Comparison of ENCODE assay signal across 15 mouse cellular contexts in the genomic region with DNA sequence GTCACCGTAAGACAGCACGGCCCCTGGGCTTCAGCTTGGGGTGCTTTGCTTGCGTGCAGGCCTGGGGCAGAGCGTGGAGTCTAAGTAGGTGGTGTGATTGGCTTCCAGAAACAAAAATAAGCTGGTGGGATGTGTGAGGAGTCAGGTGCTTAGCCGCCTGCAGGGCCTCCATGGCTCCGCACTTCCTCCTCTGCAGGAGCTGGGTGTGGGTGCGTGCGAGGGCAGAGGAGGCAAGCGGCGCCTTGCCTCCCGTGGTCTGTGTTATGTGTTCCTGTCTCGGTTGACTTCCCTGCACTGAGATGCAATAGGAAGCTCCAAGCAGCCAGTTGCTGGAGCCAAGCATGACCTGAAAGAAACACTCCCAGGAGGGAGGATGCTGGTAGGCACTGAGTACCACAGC. TPM values are rescaled to one million over a fixed set of nuclear protein-coding genes. Genes with fewer than 3 reads are reported as not detected.
DNase-seq lines count a peak whose midpoint lies in the region; ATAC-seq lines count a peak whose summit lies in the region.
"Had no signal": no experiment of that assay in that cellular context is flagged by ENCODE, and none has a peak within 500 bp of the region (broad histone marks: within the 10 kb centered on the region; RNA-seq: fewer than 3 reads in every experiment).

No protein-coding gene starts in this region.

- H3K4me1 ChIP-seq in kidney, embryonic 14.5 days (ENCODE audit: control insufficient read depth, insufficient read depth, low read length) = no peaks in the 10 kb centered on the region; the same call in 1 of the 2 replicates

- no peak overlapping the region for H3K4me3 ChIP-seq in kidney, embryonic 14.5 days (ENCODE audit: low read length)
- H3K4me3 ChIP-seq in macrophage (ENCODE audit: inconsistent target) = no peak overlapping the region
- H3K4me3 ChIP-seq: embryonic facial prominence, embryonic 10.5 days; heart, embryonic 13.5 days; hindbrain, embryonic 10.5 days; limb, embryonic 10.5 days; liver, embryonic 15.5 days had no signal

- H3K9ac ChIP-seq in kidney, embryonic 14.5 days (ENCODE audit: low read depth, low read length) = no peak overlapping the region
- H3K9ac ChIP-seq: heart, embryonic 13.5 days; liver, embryonic 15.5 days had no signal

- H3K4me2 ChIP-seq in kidney, embryonic 14.5 days (replicated peaks; ENCODE audit: low read depth, low read length) = no peak overlapping the region
- H3K4me2 ChIP-seq: heart, embryonic 13.5 days; liver, embryonic 15.5 days had no signal

- H3K27me3 ChIP-seq in kidney, embryonic 14.5 days (ENCODE audit: control insufficient read depth, insufficient read depth, low read length) = no peaks in the 10 kb centered on the region; the same call in 1 of the 2 replicates

- no peak overlapping the region for H3K27ac ChIP-seq in kidney, embryonic 14.5 days (ENCODE audit: low read depth, low read length)
- peak overlapping the region; percentile 33 for H3K27ac ChIP-seq in macrophage
- H3K27ac ChIP-seq: embryonic facial prominence, embryonic 10.5 days; heart, embryonic 13.5 days; hindbrain, embryonic 10.5 days; limb, embryonic 10.5 days; liver, embryonic 15.5 days had no signal

- peak; percentile 32 to 58 for DNase-seq in kidney, postnatal 4 days
- peak; percentile 50 to 70 for DNase-seq in right cerebral cortex, adult 2 months (ENCODE audit: low spot score in 2 of 2)
- no peak for DNase-seq in right cerebral cortex, postnatal 14 days
- no peak for DNase-seq in gastrocnemius, adult 8-10 months (ENCODE audit: low spot score in 2 of 2)
- DNase-seq: cerebellum, adult 9-11 months; gastrocnemius, postnatal 10 days had no signal

- no peaks in the 10 kb centered on the region for H3K9me3 ChIP-seq in kidney, embryonic 14.5 days (ENCODE audit: control insufficient read depth, low read length)
- H3K9me3 ChIP-seq: heart, embryonic 13.5 days; hindbrain, embryonic 10.5 days; liver, embryonic 15.5 days had no signal

- WGBS in kidney, embryonic 14.5 days = 61% methylated on average over 12 of the region's 12 CpGs
- 34% methylated on average over 11 of the region's 12 CpGs for WGBS in macrophage (ENCODE audit: missing documents)

- H3K79me2 ChIP-seq in macrophage (ENCODE audit: inconsistent target) = peaks cover 18% of the 10 kb centered on the region; the same call in 1 of the 2 replicates

- no peak for ATAC-seq in kidney, embryonic 14.5 days (ENCODE audit: low FRiP score, low TSS enrichment)
- ATAC-seq in erythroblast, adult 5-6 weeks (replicated peaks; ENCODE audit: low FRiP score, poor library complexity, severe bottlenecking) = no peak
- ATAC-seq: intestine, embryonic 16.5 days had no signal

- no peaks in the 10 kb centered on the region for H3K36me3 ChIP-seq in kidney, embryonic 14.5 days (ENCODE audit: control insufficient read depth, insufficient read depth, low read length)
- no peaks in the 10 kb centered on the region for H3K36me3 ChIP-seq in macrophage (ENCODE audit: inconsistent target)
- H3K36me3 ChIP-seq: embryonic facial prominence, embryonic 10.5 days; heart, embryonic 13.5 days; hindbrain, embryonic 10.5 days; limb, embryonic 10.5 days; liver, embryonic 15.5 days had no signal

RNA-seq across cellular contexts. Expression of gene Amz1, which starts 15.9 kb away (rescaled TPM):
- polyA plus RNA-seq in kidney, embryonic 14.5 days (2014; fragmentation: Nextera tagmentation; extraction: Ambion mirVana) = 1.1 and 1.5 TPM in 2 replicates
- total RNA-seq in macrophage (2018; cell fraction: chromatin; rRNA removed) = 100 to 1,000 TPM in 3 of 26 experiments, 10 to 100 TPM in 18, 1 to 10 TPM in 5; 7.1 to 116 (median 24.0) TPM
- 10 to 100 TPM in 13 of 26 experiments, 1 to 10 TPM in 13; 2.6 to 36.5 (median 11.7) TPM for total RNA-seq in macrophage (2018; cell fraction: cytosol; rRNA removed)
- 100 to 1,000 TPM in 2 of 26 experiments, 10 to 100 TPM in 18, 1 to 10 TPM in 6; 5.8 to 126 (median 25.2) TPM for total RNA-seq in macrophage (2018; cell fraction: nucleus; rRNA removed)
- 10.9 to 24.7 TPM (median 13.4 TPM) in 3 replicates for polyA plus RNA-seq in macrophage (2018)
- under 1 TPM in 3 of 4 experiments, not detected in 1; 0.12 to 0.18 (median 0.17) TPM for total RNA-seq in gastrocnemius, adult 8-10 months (2022)
- total RNA-seq in erythroblast, adult 5-6 weeks (2015; ENCODE audit: low replicate concordance) = 0.38 and 6.1 TPM in 2 replicates
- total RNA-seq in erythroblast, adult 5-6 weeks (2017; ENCODE audit: low replicate concordance) = 0.28 and 1.3 TPM in 2 replicates

RNA-seq across cellular contexts. Expression of gene Brat1, which starts 35.0 kb away (rescaled TPM):
- 12.0 and 14.6 TPM in 2 replicates for polyA plus RNA-seq in kidney, embryonic 14.5 days (2014; fragmentation: Nextera tagmentation; extraction: Ambion mirVana)
- 10 to 100 TPM in 17 of 26 experiments, 1 to 10 TPM in 9; 3.5 to 33.9 (median 16.1) TPM for total RNA-seq in macrophage (2018; cell fraction: chromatin; rRNA removed)
- 10 to 100 TPM in 15 of 26 experiments, 1 to 10 TPM in 11; 3.5 to 13.9 (median 10.4) TPM for total RNA-seq in macrophage (2018; cell fraction: cytosol; rRNA removed)
- total RNA-seq in macrophage (2018; cell fraction: nucleus; rRNA removed) = 10 to 100 TPM in 15 of 26 experiments, 1 to 10 TPM in 11; 5.1 to 27.5 (median 13.2) TPM
- polyA plus RNA-seq in macrophage (2018) = 5.1 to 13.0 TPM (median 10.3 TPM) in 3 replicates
- 1 to 10 TPM; 4.6 to 5.8 (median 5.2) TPM for total RNA-seq in gastrocnemius, adult 8-10 months (2022)
- total RNA-seq in erythroblast, adult 5-6 weeks (2015; ENCODE audit: low replicate concordance) = 0.96 and 2.3 TPM in 2 replicates
- total RNA-seq in erythroblast, adult 5-6 weeks (2017; ENCODE audit: low replicate concordance) = 2.2 and 2.8 TPM in 2 replicates

RNA-seq across cellular contexts. Expression of gene Iqce, which starts 37.6 kb away (rescaled TPM):
- polyA plus RNA-seq in kidney, embryonic 14.5 days (2014; fragmentation: Nextera tagmentation; extraction: Ambion mirVana) = 19.4 and 26.8 TPM in 2 replicates
- total RNA-seq in macrophage (2018; cell fraction: chromatin; rRNA removed) = 100 to 1,000 TPM in 9 of 26 experiments, 10 to 100 TPM in 16, 1 to 10 TPM in 1; 9.7 to 159 (median 85.7) TPM
- total RNA-seq in macrophage (2018; cell fraction: cytosol; rRNA removed) = 10 to 100 TPM in 23 of 26 experiments, 1 to 10 TPM in 3; 9.0 to 19.4 (median 14.4) TPM
- total RNA-seq in macrophage (2018; cell fraction: nucleus; rRNA removed) = 10 to 100 TPM in 22 of 26 experiments, 1 to 10 TPM in 4; 6.2 to 80.3 (median 37.4) TPM
- polyA plus RNA-seq in macrophage (2018) = 11.4 to 17.2 TPM (median 12.2 TPM) in 3 replicates
- 1 to 10 TPM; 1.0 to 2.9 (median 1.4) TPM for total RNA-seq in gastrocnemius, adult 8-10 months (2022)
- total RNA-seq in erythroblast, adult 5-6 weeks (2015; ENCODE audit: low replicate concordance) = 1.9 and 3.8 TPM in 2 replicates
- total RNA-seq in erythroblast, adult 5-6 weeks (2017; ENCODE audit: low replicate concordance) = 2.9 and 3.0 TPM in 2 replicates

Comparison
In these comparisons a context has a peak if more than half of its experiments do, and no peak if none do; other contexts are left out.
1. DNase-seq: peak in kidney, postnatal 4 days (2 of 2) and right cerebral cortex, adult 2 months (2 of 2); none in right cerebral cortex, postnatal 14 days (single experiment) and gastrocnemius, adult 8-10 months (0 of 2).